Mouse (Mus musculus) thymus, postnatal 25 days (tissue): ENCODE results near the gene Ptcd2.

Experiments used
- DNase-seq: peaks from one replicate; pipeline ENCODE4 v3.0.0; 2022

Gene Ptcd2

GRCm38 (mm10) chr13:99299921-99300320 lies 44.6 kb downstream of the Ptcd2 start:
- no peak for DNase-seq

- no peak for DNase-seq
These were observed 50.3 kb downstream of the Ptcd2 start for GRCm38 (mm10) chr13:99294176-99294575.

- DNase-seq: no peak
These were observed 53.7 kb downstream of the Ptcd2 start for GRCm38 (mm10) chr13:99290766-99291165.

GRCm38 (mm10) chr13:99287786-99288185 lies 56.7 kb downstream of the Ptcd2 start:
- DNase-seq: no peak

GRCm38 (mm10) chr13:99287207-99287606 lies 57.3 kb downstream of the Ptcd2 start:
- DNase-seq: no peak

- no peak for DNase-seq
These were observed 59.3 kb downstream of the Ptcd2 start for GRCm38 (mm10) chr13:99285241-99285640.

GRCm38 (mm10) chr13:99284400-99285160 lies 59.9 kb downstream of the Ptcd2 start:
- no peak for DNase-seq

GRCm38 (mm10) chr13:99283916-99284315 lies 60.6 kb downstream of the Ptcd2 start:
- DNase-seq: no peak

GRCm38 (mm10) chr13:99282961-99283360 lies 61.5 kb downstream of the Ptcd2 start:
- no peak for DNase-seq

- DNase-seq: no peak
These were observed 65.2 kb downstream of the Ptcd2 start for GRCm38 (mm10) chr13:99279351-99279750.

GRCm38 (mm10) chr13:99278511-99278910 lies 66.0 kb downstream of the Ptcd2 start:
- no peak for DNase-seq

- no peak for DNase-seq
These were observed 67.0 kb downstream of the Ptcd2 start for GRCm38 (mm10) chr13:99277521-99277920.

GRCm38 (mm10) chr13:99272046-99272445 lies 72.5 kb downstream of the Ptcd2 start:
- no peak for DNase-seq
